Mouse (Mus musculus) urinary bladder, postnatal 14 days (tissue): ENCODE data around the gene Slc7a14.

Experiments used
- DNase-seq: peaks from one replicate; pipeline ENCODE4 v3.0.0; 2021; ENCODE audit warnings: low spot score

Gene Slc7a14

DNA sequence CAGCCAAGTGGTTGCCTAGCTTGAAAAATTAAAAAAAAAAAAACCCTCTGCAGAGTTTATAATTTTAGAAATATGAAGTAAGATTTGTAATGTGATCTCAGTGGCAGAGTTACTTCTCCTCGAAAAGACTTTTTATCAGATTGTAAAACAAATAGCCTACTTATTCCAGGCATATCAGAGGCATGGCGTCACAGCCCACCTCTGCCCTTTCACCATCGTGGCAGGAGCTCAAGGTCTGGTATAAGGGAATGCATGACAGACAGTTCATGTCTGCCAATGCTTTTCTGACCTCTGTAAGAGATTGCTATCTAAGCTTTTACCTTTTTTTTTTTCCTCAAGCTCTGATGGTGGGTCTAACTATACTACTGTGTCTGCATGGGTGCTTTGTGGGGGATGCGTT, 102.1 kb downstream of the Slc7a14 start:
- no peak for DNase-seq

DNA sequence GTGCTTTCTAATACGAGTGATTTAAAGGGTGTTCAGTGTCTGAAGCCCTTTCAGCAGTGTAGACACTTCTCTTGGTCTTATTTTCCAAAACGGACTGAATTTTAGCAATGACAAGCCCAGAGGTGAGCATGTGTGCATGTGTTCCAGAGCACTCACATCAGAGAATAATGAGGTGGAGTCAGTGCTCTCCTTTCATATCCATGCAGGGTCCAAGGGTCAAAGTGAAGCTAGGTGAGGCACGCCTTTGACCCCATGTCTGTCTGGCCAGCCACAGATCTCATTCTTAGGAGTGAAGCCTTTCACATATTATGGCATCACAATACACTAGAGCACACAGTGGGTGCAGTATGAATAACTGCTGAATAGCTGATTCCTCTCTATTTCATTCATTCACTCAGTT, 105.0 kb downstream of the Slc7a14 start:
- no peak for DNase-seq

DNA sequence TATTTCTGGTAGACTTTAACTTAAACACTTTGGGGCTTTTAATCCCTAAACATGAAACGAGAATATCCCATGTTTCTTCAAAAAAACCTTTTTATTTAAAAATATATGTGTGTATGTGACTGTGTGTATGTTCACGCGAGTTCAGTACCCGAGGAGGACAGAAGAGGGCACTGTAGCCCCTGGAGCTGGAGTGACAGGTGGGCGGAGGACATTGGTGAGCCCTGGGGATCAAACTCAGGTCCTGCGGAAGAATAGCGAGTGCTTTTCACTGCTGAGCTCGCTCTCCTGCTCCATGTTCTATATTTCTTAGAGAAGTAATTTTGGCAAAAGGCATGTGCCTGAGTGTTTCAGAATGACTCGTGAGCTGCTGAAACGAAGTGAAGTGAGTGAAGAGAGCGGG, 106.2 kb downstream of the Slc7a14 start:
- no peak for DNase-seq

DNA sequence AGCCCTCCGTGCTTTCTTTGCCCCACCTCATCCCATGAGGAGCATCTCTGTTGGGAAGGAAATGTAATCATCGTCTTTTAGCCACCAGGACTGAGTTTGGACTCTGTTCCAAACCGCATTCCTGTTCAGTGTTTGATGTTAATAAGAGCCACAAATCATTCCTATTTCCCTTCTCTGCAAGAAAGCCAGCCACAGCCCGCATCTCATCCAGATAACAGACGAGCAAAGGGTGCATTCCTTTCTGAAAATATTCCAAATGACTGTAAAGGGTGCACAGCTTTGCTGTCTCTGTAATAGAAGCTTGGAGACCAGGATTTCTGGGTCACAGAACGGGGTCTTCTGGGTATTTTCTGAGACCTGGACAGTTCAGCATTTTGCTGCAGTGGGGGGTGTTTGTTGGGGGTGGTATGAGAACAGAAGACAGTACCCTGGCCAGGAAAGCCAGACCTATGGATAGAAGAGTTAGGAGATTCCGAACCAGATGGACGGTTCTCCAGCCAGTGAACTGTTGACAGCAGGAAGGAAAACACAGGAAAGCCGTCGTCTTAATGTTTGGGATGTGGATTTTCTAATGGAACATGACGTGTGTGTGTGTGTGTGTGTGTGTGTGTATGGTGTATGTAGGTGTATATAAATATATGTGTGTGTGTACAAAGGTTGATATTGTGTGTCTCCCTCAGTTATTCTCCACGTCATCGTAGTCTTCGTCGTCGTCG, 110.9 kb downstream of the Slc7a14 start:
- DNase-seq = no peak

DNA sequence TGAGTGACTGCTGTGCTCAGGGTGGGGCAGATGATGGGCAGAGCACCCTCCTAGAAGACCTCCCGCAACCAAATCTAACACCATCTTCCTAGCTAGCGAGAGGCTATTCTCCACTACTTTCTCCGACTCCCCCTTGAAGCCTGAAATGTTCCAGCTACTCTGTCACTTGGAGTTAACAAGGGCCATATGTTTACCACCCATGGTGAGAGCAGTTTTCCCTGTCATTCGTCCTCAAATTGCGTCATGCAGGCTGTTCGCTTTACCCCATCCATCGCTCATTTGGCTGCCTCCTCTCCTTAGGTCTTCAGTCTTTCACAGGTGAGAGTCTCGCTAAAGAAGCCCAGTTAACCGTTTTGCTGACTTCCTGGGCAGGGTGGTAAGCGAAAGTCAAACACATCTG, 118.8 kb downstream of the Slc7a14 start:
- no peak for DNase-seq

DNA sequence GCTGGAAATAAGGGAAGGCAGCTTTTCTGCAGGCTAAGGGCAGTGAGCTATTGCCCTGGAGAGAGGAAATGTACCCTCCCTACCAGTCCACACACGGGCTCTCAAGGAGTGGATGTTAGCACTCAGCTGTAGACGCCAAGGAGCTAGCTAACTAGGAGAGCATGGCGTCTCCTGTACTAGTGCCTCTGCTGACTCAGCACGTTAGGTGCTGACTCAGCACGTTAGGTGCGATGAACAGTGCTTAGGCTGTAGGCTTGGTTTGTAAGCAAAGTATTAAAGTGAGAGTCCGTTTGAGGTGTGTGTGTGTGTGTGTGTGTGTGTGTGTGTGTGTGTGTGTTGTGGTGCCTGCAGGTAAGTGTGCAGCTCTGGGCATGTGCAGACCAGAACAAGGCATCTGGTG, 119.8 kb downstream of the Slc7a14 start:
- no peak for DNase-seq

DNA sequence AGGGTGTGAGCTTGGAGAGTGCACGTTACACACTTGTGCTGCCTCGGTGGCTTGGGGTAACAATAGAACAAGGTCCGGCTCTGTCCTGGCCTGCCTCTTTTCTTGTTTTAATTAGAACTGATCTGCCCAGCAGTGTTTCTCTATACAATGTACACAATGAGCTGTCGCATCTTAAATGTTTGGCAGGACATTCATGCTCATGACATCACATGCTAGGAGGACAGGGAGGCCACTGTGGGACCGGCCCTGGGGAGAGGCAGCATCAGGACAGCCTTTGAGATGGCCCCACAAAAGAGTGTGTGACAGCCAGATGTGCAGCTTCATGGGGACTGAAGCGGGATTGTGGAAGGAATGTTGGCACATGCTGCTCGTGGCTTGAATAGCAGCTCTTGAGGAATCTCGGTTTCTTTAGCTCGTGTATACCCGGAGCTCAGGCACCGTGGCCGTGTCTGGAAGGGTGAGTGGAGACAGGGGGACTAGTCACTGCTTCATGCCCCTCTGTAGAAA, 143.8 kb downstream of the Slc7a14 start:
- DNase-seq = no peak

DNA sequence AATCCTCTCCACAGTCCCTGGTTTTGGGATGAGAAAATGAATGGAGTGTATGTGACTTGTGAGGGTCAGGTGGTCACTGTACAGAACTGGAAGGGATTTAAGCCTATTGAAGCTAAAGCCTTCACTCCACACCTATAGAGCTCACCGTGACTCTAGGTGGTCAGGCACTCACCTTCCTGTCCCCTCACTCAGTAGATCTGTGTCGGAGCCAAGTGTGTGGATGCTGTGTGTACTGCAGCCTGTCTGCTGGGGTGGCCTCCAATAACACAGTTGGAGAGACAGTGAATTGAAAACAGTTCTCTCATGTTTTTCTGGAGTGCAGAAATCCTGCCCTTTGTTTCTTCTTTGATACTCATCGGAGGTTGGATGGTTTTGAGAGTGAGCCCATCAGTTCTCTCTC, 144.4 kb downstream of the Slc7a14 start:
- DNase-seq = no peak

DNA sequence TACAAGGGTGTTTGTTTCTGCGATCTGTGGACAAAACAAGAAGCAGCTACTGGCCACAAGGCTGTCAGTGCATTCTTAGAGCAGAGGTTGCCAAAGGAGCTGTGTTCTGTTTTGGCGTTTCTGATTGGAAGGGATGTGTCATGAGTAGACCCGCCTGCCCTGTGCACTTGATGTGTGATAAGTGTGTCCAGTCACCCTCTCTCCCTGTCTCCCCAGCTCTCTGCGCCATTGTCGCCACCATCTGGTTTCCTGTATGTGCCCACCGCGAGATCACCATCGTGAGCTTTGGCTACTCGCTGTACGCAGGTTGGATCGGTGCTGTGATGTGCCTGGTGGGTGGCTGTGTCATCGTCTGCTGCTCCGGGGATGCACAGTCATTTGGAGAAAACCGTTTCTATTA, 147.3 kb downstream of the Slc7a14 start:
- DNase-seq = no peak

DNA sequence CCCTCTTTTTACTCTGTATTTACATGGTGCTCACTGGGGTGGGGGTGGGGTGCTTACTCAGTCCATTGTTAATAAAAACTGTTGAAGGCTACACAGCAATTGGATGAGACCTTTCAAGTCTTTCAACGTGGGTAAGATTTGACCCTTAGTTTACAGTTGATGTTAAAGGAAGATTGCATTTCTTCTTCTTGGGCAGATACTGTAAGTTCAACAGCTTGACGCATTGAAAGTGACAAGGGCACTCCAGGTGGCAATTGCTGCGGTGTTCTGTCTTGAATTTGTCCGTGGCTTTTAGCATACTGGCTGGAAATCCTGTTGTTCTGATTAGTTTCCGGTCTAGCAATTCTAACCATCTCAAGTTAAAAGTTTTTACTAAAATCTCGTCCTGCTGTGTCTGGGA, 148.8 kb downstream of the Slc7a14 start:
- no peak for DNase-seq

DNA sequence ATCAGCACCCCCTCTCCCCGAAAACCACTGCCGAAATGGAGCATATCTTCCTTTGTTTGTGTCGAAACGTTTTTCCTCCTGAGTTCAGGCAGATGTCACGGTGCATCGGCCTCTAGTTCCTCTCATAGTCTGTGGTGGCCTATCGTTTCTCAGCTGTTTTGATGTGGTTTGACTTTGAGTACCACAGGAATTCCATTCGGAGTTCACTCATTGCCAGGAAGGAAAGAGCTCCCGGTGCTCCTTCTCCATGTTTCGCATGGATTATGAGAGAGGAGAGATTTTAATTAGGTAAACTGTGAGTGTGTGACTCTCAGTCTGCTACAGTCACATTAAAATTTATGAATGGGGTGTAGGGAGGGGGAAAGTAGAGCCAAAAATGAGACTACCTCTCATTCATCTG, 150.1 kb downstream of the Slc7a14 start:
- no peak for DNase-seq

DNA sequence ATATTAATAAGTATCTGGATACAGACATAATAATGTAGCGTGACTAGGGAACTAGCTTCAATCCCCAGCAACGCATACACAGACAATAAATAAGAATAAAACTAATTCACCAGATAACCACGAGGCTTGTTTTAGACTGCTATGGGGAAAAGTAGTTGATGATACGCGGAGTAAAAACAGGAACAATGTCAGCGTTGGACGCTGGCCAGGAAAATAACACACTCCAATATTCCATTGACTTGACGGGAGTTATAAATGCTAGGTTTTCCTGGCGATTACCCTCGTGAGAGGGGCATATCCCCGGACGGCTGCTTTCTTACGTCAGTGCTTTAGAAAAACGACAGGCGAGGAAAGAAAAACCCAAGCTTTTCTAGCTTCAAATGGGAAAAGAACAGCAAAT, 152.4 kb downstream of the Slc7a14 start:
- DNase-seq = no peak

DNA sequence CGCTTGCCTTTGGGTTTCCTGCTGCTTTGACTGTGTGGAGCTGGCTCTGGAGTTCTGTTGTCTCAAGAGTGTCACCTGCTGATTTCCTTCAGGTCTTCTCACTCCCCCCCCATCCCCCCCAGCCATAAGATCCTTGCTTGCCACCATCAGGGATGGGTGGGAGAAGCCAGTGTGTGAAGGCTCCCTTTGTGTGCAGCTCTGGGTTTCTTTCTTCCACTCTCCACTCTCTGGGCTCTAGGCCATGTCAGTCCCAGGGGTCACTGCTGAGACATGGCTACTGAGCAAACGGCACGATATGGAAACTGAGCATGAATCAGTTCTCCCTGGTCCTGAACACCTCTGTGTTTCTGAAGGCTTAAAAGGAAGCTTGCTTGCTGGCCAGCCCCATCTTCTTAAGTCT, 154.1 kb downstream of the Slc7a14 start:
- DNase-seq = no peak
